17 mouse cellular contexts compared by ENCODE assay signal in the genomic region with DNA sequence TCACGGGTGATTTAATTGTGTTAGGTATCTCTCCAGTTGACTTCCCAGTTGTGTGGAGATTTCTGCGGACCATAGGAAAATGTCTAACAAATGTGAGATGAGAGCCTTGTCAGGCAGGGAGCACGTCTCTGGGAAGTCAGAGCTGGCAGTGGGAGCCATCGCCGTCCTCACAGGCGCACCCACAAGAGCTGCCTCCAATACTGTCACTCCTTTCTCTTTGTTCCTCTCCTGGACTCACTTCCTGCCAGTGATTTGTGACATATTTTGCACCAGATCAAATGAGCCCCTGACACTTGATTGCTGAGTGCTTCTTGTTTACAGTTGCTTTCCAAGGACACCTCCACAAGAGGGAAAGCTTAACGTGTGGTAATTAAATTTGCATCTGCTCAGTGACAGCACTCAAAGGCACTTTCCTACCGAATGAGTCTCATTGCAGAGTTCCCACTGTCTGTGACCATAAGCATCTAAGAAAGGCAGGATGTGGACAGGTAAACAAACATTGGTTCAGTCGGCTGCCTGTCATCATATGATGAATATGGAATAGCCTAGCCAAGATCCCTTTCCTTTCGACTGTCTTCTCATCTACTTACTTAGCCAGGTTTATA. TPM values are rescaled to one million over a fixed set of nuclear protein-coding genes. Genes with fewer than 3 reads are reported as not detected.
A peak's percentile ranks its signal among the peaks of the same experiment; 100 is the strongest.
DNase-seq lines count a peak whose midpoint lies in the region; ATAC-seq and TF ChIP-seq lines count a peak whose summit lies in the region.
"Had no signal": no experiment of that assay in that cellular context is flagged by ENCODE, and none has a peak within 500 bp of the region (broad histone marks: within the 10 kb centered on the region; RNA-seq: fewer than 3 reads in every experiment).

No protein-coding gene starts in this region.

- H3K9ac ChIP-seq in lung, embryonic 14.5 days, result no peak overlapping the region
- no peak overlapping the region for H3K9ac ChIP-seq in neural tube, embryonic 14.5 days (replicated peaks; ENCODE audit: low read depth, low read length)
- H3K9ac ChIP-seq: heart, embryonic 13.5 days; intestine, embryonic 15.5 days; limb, embryonic 13.5 days had no signal

- H3K27ac ChIP-seq in lung, embryonic 14.5 days (ENCODE audit: low read depth), result no peak overlapping the region; the same call in 1 of the 2 replicates
- peak overlapping the region; percentile 68 for H3K27ac ChIP-seq in hindbrain, embryonic 10.5 days
- peak overlapping the region; percentile 23; the same call in 1 of the 2 replicates for H3K27ac ChIP-seq in neural tube, embryonic 14.5 days (ENCODE audit: low read depth, low read length)
- H3K27ac ChIP-seq: heart, embryonic 13.5 days; intestine, embryonic 15.5 days; left cerebral cortex, adult 2 months; limb, embryonic 13.5 days had no signal

- no peak overlapping the region for H3K4me3 ChIP-seq in lung, embryonic 14.5 days (ENCODE audit: low read depth, low read length)
- H3K4me3 ChIP-seq in hindbrain, embryonic 10.5 days, result no peak overlapping the region
- no peak overlapping the region for H3K4me3 ChIP-seq in neural tube, embryonic 14.5 days (ENCODE audit: low read depth, low read length)
- H3K4me3 ChIP-seq: heart, embryonic 13.5 days; intestine, embryonic 15.5 days; left cerebral cortex, adult 2 months; limb, embryonic 13.5 days; myocyte had no signal

- no peaks in the 10 kb centered on the region for H3K36me3 ChIP-seq in lung, embryonic 14.5 days (ENCODE audit: insufficient read depth)
- 0 out of 2 replicates have a peak, but pooled peaks cover 3% of the 10 kb centered on the region for H3K36me3 ChIP-seq in hindbrain, embryonic 10.5 days
- no peaks in the 10 kb centered on the region for H3K36me3 ChIP-seq in neural tube, embryonic 14.5 days (ENCODE audit: control insufficient read depth, insufficient read depth, low read length)
- H3K36me3 ChIP-seq: heart, embryonic 13.5 days; intestine, embryonic 15.5 days had no signal

- no peak for TF ChIP-seq CTCF in lung, embryonic 14.5 days (IDR thresholded peaks at IDR 0.05; ENCODE audit: low read depth)

- 32% methylated on average over 10 of the region's 10 CpGs for WGBS in lung, embryonic 14.5 days
- WGBS in hindbrain, embryonic 10.5 days, result 58% methylated on average over 10 of the region's 10 CpGs
- 26% methylated on average over 10 of the region's 10 CpGs for WGBS in neural tube, embryonic 14.5 days

- H3K27me3 ChIP-seq in lung, embryonic 14.5 days (ENCODE audit: insufficient read depth, low read length), result no peaks in the 10 kb centered on the region
- H3K27me3 ChIP-seq in hindbrain, embryonic 10.5 days (ENCODE audit: insufficient read depth, poor library complexity, severe bottlenecking), result no peaks in the 10 kb centered on the region; the same call in 1 of the 2 replicates
- no peaks in the 10 kb centered on the region for H3K27me3 ChIP-seq in neural tube, embryonic 14.5 days (ENCODE audit: control insufficient read depth, insufficient read depth, low read length)
- H3K27me3 ChIP-seq: heart, embryonic 13.5 days; intestine, embryonic 15.5 days; limb, embryonic 13.5 days had no signal

- peak; percentile 43 for DNase-seq in lung, embryonic 14.5 days
- DNase-seq in lung, adult 18-20 months, result no peak
- DNase-seq in hindbrain, embryonic 10.5 days (ENCODE audit: low spot score), result no peak
- DNase-seq in lung, postnatal 36 days, result peak; percentile 33
- no peak for DNase-seq in heart, adult 18-20 months
- DNase-seq in embryo, embryonic 10.5 days (ENCODE audit: low spot score), result no peak
- DNase-seq: cerebellum, adult 18-20 months; kidney, postnatal 4 days had no signal

- H3K4me2 ChIP-seq in lung, embryonic 14.5 days, result no peak overlapping the region
- H3K4me2 ChIP-seq in neural tube, embryonic 14.5 days (ENCODE audit: low read depth, low read length), result peak overlapping the region; percentile 15; the same call in 1 of the 2 replicates
- H3K4me2 ChIP-seq: heart, embryonic 13.5 days; intestine, embryonic 15.5 days; limb, embryonic 13.5 days had no signal

- H3K9me3 ChIP-seq in lung, embryonic 14.5 days (ENCODE audit: low read depth, low read length), result no peaks in the 10 kb centered on the region
- no peaks in the 10 kb centered on the region for H3K9me3 ChIP-seq in hindbrain, embryonic 10.5 days
- no peaks in the 10 kb centered on the region for H3K9me3 ChIP-seq in neural tube, embryonic 14.5 days (ENCODE audit: control insufficient read depth, low read length)
- H3K9me3 ChIP-seq: G1E; heart, embryonic 13.5 days; intestine, embryonic 15.5 days; limb, embryonic 13.5 days had no signal

- 0 out of 2 replicates have a peak, but pooled peaks cover 3% of the 10 kb centered on the region for H3K4me1 ChIP-seq in lung, embryonic 14.5 days (ENCODE audit: insufficient read depth)
- H3K4me1 ChIP-seq in hindbrain, embryonic 10.5 days (replicated peaks), result peaks cover 43% of the 10 kb centered on the region
- H3K4me1 ChIP-seq in neural tube, embryonic 14.5 days (ENCODE audit: control insufficient read depth, insufficient read depth, low read length), result peaks cover 21% of the 10 kb centered on the region
- H3K4me1 ChIP-seq: intestine, embryonic 15.5 days had no signal

- peak; percentile 30; the same call in 1 of the 2 replicates for ATAC-seq in lung, embryonic 14.5 days (ENCODE audit: insufficient read depth)
- 0 out of 2 replicates have a peak, but pooled peaks have one; percentile 16 for ATAC-seq in neural tube, embryonic 14.5 days (ENCODE audit: low read depth)
- no peak for ATAC-seq in megakaryocyte, adult 5-6 weeks (ENCODE audit: poor library complexity, severe bottlenecking)
- ATAC-seq: activated CD4-positive, CD25-positive, alpha-beta regulatory T cell, adult 4 months; intestine, embryonic 15.5 days had no signal

RNA-seq across cellular contexts. Expression of gene Fto, which starts 42.1 kb away (rescaled TPM):
- 104 and 109 TPM in 2 replicates for polyA plus RNA-seq in lung, embryonic 14.5 days (2014; fragmentation: Nextera tagmentation; extraction: Ambion mirVana)
- polyA plus RNA-seq in hindbrain, embryonic 10.5 days (2016; fragmentation: Nextera tagmentation; extraction: Ambion mirVana), result 89.1 and 103 TPM in 2 replicates
- 144 and 167 TPM in 2 replicates for polyA plus RNA-seq in neural tube, embryonic 14.5 days (2014; fragmentation: Nextera tagmentation; extraction: Ambion mirVana)
- total RNA-seq in megakaryocyte, adult 5-6 weeks (2015), result 28.9 and 33.6 TPM in 2 replicates
- 13.8 and 14.0 TPM in 2 replicates for total RNA-seq in megakaryocyte, adult 5-6 weeks (2017)
- 10 to 100 TPM; 59.5 to 66.3 TPM for total RNA-seq in heart, adult 18-20 months (2021)

RNA-seq across cellular contexts. Expression of gene Rpgrip1l, which starts 42.3 kb away (rescaled TPM):
- polyA plus RNA-seq in lung, embryonic 14.5 days (2014; fragmentation: Nextera tagmentation; extraction: Ambion mirVana), result 10.4 and 11.6 TPM in 2 replicates
- 8.9 and 12.9 TPM in 2 replicates for polyA plus RNA-seq in hindbrain, embryonic 10.5 days (2016; fragmentation: Nextera tagmentation; extraction: Ambion mirVana)
- polyA plus RNA-seq in neural tube, embryonic 14.5 days (2014; fragmentation: Nextera tagmentation; extraction: Ambion mirVana), result 11.8 and 16.5 TPM in 2 replicates
- total RNA-seq in megakaryocyte, adult 5-6 weeks (2015), result 3.5 and 7.1 TPM in 2 replicates
- 3.9 TPM in 2 replicates for total RNA-seq in megakaryocyte, adult 5-6 weeks (2017)
- total RNA-seq in heart, adult 18-20 months (2021), result 1 to 10 TPM; 4.6 to 6.1 TPM

Comparison
In these comparisons a context has a peak if more than half of its experiments do, and no peak if none do; other contexts are left out.
1. DNase-seq: peak in lung, embryonic 14.5 days (single experiment) and lung, postnatal 36 days (single experiment); none in lung, adult 18-20 months (0 of 2), hindbrain, embryonic 10.5 days (single experiment), heart, adult 18-20 months (0 of 2) and embryo, embryonic 10.5 days (single experiment).